Mouse (Mus musculus): Measurements from ENCODE around the gene 9930021J03Rik.

Gene 9930021J03Rik

GRCm38 (mm10) chr19:29805101-29805916 is 480 bp downstream of the 9930021J03Rik start:
- DNase-seq = peak; percentile 60

GRCm38 (mm10) chr19:29803946-29804345 is 1.8 kb downstream of the 9930021J03Rik start:
- no peak for DNase-seq

GRCm38 (mm10) chr19:29797371-29797770 is 8.4 kb downstream of the 9930021J03Rik start:
- DNase-seq = no peak

DNA sequence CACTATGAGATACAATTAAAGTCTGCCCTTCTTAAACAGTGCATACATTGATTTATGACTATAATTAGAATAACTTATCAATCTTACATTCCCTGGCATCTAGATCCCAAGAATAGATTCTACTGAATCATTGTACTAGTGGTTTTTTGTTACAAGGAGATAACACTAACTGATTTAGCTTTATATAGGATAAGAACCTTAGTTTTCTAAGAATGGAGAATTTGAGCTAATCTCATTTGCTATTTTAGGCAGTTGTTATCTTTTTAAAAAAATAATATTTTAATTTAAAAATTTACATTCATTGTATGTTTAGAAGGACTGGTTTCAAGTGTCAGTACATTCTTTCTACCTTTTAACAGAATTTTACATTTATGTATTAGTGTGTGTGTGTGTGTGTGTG is 17.8 kb downstream of the 9930021J03Rik start:
- no peak for DNase-seq

DNA sequence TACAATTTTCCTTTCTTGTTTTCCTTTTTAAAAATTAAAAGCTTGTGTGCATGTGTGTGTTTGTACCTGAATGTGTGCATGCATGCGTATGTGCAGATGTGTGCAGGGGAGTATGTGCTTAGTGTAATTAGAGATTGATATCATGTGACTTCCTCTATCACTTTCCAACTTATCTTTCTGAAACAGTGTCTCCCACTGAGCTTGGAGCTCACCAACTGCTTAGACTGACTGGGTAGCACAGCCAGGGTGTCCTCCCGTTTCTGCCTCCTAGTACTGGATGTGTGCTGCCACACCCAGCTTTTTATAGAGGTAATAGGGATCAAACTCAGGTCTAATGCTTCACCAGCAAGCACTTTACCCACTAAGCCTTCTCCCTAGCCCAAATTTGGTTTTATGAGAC is 22.9 kb downstream of the 9930021J03Rik start:
- DNase-seq = no peak

DNA sequence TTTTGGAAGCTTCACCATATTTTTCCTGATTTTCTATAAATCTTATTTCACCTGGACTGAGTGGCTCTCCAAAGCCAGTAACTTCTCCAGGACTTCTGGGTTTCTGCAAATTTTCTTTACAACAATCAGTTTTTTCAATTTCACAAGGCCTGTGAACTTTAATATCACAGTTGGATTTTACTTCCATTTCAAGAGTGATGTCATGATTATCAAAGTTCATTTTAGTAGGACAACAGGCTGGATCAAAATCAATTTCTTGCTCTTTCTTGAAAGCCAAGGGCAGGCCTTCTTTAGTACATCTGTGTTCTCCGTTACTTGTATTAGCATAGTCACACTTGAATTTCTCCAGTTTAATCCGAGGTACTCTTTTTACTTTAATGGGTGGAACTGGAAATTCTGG is 51.9 kb downstream of the 9930021J03Rik start:
- no peak for DNase-seq

DNA sequence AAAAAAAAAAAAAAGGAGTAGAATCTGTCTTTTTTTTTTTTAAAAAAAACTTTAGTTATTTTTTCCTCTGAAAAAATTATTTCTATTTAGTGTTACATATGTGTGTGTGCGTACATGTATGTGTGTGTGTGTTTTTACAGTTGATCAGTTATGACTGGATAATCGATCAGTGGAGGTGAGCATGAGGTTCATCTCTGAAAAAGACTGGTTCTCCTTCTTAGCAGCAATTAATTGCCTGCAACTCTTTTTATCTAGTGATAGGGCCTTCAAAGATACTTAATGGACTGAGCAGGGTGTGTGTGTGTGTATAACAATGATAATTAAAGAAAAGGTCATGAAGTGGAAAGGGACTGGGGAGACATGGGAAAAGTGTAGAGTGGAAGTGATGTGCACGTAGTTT is 54.8 kb downstream of the 9930021J03Rik start:
- DNase-seq = no peak

- DNase-seq = no peak
Observed at GRCm38 (mm10) chr19:29743531-29743930, 62.3 kb downstream of the 9930021J03Rik start.

GRCm38 (mm10) chr19:29740661-29741060 is 65.1 kb downstream of the 9930021J03Rik start:
- no peak for DNase-seq

GRCm38 (mm10) chr19:29739608-29740007 is 66.2 kb downstream of the 9930021J03Rik start:
- peak; percentile 2 for DNase-seq

GRCm38 (mm10) chr19:29735421-29735820 is 70.4 kb downstream of the 9930021J03Rik start:
- DNase-seq = no peak

GRCm38 (mm10) chr19:29718476-29718875 is 87.3 kb downstream of the 9930021J03Rik start:
- DNase-seq = no peak

DNA sequence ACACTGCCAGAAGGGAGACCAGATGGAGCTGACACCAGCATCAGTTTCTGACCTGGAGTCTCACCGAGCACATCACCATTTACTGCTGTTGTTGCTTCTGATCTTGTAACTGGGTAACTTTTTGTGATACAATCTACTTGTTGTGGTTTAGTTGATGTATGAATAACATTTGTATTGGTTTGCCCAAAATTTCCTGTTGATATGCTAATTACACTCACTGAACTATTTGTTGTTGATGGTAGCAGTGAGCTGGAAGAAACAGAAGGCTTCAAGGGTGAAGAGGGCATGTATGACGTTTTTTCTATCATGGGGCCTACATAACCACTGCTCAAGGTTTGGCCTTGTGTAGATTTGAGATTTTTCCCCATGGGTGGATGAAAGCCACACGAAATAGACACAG is 87.9 kb downstream of the 9930021J03Rik start:
- no peak for DNase-seq

DNA sequence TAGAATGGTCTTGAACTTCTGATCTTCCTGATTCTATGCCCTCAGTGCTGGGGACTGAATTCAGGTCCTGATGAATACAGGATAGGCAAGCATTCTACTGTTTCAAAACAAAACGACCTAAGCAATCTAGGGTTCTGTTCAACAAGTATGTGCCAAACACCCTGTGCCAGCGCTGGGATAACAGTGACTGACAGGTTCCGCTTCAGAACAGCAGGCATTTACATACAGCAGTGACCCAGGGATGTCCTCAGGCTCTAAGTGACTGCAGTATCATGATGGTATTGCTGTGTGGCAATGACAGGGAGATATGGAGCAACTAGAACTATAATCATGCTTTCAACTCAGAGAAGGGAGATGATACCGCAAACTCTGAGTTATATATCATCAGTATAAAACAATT is 92.3 kb downstream of the 9930021J03Rik start:
- DNase-seq = no peak

- DNase-seq = no peak
Observed at GRCm38 (mm10) chr19:29709461-29709860, 96.3 kb downstream of the 9930021J03Rik start.

- no peak for DNase-seq
Observed at GRCm38 (mm10) chr19:29708461-29708860, 97.3 kb downstream of the 9930021J03Rik start.

DNA sequence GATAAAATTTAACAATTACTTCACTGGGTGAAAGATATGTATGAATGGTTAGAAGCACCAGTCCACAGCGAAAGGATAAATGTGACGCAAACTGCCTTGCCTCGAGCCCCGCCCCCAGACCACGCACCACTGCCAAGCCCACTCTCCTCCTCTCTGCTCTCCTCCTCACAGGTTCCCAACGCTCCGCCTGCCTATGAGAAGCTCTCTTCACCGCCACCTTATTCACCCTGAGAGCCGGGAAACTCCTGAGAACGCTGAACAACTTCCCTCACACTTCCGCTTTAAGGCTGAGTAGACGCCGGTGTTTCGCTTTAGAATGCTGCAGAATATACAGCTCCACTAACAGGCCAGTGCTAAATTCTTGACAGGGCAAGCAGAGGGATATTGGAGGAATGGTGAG is 97.8 kb downstream of the 9930021J03Rik start:
- DNase-seq = peak; percentile 11

GRCm38 (mm10) chr19:29707314-29707898 is 98.4 kb downstream of the 9930021J03Rik start:
- DNase-seq = no peak

DNA sequence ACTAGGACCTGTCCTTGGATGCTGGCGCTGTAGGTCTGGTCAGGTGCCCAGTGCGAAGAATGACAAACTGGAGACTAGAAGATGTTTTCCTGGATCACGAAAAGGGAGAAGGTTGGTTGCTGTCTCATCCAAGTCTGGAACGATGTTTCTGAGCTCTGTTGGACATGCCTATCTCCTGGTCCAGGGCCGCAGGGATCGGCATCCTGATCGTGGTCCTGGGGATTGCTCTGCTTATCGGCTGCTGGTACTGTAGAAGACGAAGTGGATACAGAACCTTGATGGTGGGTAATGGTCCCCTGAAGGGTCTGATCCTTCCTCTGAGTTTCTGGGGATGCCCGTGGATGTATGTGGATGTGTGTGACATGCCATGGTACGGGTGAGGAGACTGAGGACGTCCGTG is 101.4 kb downstream of the 9930021J03Rik start:
- DNase-seq = no peak

DNA sequence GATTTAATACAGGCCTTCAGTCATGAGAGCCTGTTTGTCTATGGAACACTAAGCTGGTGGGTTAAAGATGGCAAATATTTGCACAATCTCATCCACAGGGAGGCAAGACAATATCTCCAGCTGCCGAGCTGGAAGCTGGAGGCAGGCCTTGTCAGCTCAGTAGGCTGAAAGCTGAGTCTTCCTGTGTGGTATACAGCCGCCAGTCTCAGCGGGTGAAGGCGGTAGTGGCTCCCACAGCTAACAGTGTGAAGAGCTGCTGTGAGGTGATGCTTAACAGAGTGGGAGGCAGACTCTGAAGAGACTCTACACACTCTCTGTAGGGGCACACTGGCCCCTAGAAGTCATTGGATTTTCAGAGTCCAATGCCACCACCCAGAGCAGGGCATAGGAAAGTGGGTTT is 104.1 kb downstream of the 9930021J03Rik start:
- no peak for DNase-seq

DNA sequence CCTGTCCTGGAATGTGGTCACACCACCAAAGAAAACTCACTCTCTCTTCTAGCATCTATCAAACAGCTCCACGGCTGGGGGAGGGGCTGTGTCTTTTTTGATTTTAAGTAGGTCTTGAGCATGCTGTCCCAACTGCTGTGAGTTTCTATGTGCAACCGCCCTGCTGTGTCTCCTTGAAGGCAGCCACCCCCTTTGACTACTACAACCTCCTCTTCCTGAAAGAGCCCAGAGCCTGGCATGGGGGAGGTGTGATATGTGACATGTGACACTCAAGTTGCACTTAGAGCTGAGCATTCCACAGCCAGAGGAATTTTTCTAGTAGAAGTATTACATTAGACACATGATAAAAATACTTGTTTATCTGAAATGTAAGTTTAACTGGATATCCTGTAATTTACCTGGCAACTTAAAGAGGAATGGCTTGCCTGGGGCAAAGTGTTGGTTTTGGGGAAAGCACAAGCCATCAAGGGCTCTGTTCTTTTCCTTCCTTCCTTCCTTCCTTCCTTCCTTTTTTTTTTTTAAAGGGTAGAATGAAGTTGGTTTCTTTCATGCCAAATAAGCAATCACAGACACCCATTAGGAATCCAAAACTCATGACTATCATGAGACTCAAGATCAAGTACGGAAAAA is 108.4 kb downstream of the 9930021J03Rik start, which contains the start of gene Mlana:
Mlana (plus strand) TSS at position 580 of the 630 bp plus-strand sequence.
- peak; percentile 8 for DNase-seq

DNA sequence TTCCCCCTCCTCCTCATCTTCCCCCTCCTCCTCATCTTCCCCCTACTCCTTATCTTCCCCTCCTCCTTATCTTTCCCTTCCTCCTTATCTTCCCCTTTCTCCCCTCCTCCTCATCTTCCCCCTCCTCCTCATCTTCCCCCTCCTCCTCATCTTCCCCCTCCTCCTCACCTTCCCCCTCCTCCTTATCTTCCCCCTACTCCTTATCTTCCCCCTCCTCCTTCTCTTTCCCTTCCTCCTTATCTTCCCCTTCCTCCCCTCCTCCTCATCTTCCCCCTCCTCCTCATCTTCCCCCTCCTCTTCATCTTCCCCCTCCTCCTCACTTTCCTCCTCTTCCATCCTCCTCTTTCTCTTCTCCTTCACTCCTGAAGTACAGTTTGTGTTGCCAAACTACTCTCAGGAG is 108.9 kb downstream of the 9930021J03Rik start:
- no peak for DNase-seq

GRCm38 (mm10) chr19:29696309-29696708 is 109.5 kb downstream of the 9930021J03Rik start:
- no peak for DNase-seq

DNA sequence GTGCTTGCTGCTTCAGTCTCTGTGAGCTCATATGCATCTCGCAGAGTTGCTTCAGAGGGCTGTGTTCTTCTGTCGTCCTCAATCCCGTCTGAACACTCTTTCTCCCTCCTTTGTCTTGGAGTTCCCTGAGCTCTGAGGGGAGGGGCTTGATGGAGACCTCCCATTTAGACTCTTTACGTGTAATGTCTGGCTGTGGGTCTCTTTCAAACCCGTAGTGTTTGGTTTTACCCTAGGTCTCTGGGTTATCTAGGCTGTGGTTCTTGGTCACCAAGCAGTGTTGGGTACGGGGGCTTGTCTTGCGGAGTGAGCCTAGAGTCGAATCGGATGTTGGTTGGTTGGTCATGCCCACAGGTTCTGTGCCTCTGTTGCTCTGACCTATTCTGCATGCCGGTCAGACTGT is 110.7 kb downstream of the 9930021J03Rik start:
- DNase-seq = no peak
